Mouse (Mus musculus) T-helper 17 cell (primary cell): ENCODE measurements around the gene Olfr1368.

Experiments used
- in situ Hi-C, 2 experiments: fragments of 300-600 bp; cut with MboI, MseI; formaldehyde crosslinking; loops; 1 replicate in 1 of 2; 2 replicates in 1 of 2; pipeline ENCODE4 v1.15.1; 2025; ENCODE audit warnings: high pct_unique_total_duplicates in 2 of 2

Olfr1368 gene

GRCm38 (mm10) chr13:21145767-21146166 lies at the start of gene Olfr1368:
Gene Olfr1368, minus strand, starts transcription at chr13:21145867.
- in situ Hi-C loops: no loop called here

DNA sequence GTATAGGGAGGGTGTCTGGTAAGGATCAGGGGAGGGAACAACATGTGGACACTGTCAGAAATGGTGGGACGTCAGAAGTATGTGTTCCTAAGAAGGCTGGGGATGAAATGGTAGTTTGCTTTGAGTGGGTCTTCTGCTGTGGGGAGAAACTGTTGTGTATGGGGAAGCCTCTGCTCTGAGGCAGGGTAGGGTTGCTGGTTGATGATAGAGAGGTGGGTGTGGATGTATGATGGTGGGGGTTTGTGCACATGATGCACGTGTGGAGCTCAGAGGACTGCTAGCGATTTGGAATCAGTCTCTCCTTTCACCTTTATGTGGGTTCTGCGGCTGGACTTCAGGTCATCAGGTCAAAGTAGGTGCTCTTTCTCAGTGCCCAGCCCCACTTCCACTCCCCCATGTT lies 39.9 kb upstream of the Olfr1368 start:
- in situ Hi-C loops: loop anchor here in 1 of 2 experiments (25.0 kb wide), 1 partner anchor 552 kb away; the partner anchor contains the start of gene Hist1h4j

- in situ Hi-C loops: loop anchor here in 1 of 2 experiments (25.0 kb wide), 1 partner anchor 554 kb away; the partner anchor contains the start of gene Hist1h4j
Measured at GRCm38 (mm10) chr13:21183661-21184060, 38.0 kb upstream of the Olfr1368 start.

GRCm38 (mm10) chr13:21183066-21183465 lies 37.4 kb upstream of the Olfr1368 start:
- in situ Hi-C loops: loop anchor here in 1 of 2 experiments (25.0 kb wide), 1 partner anchor 554 kb away; the partner anchor contains the start of gene Hist1h4j

DNA sequence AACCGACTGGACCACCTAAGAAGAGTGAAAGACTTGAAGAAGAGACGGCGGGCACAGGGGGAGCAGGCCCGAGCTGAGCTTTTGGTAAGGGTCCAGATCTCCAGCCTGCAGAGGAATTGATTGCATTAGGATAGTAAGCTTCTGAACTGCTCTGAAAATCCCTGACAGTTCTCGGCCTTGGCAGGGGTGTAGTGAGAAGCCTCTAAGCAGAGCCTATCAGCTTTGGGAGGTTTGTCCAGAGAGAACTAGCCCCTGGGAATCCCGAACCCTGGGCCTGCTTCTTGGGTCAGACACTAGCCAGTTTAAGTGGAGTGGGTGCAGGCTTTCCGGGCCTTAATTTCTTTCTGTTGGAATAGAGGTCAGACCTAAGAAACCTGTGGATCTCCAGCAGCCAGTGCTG lies 36.3 kb upstream of the Olfr1368 start:
- in situ Hi-C loops: loop anchor here in 1 of 2 experiments (25.0 kb wide), 1 partner anchor 555 kb away; the partner anchor contains the start of gene Hist1h4j

GRCm38 (mm10) chr13:21180551-21181530 lies 35.2 kb upstream of the Olfr1368 start:
- in situ Hi-C loops: loop anchor here in 1 of 2 experiments (25.0 kb wide), 1 partner anchor 556 kb away; the partner anchor contains the start of gene Hist1h4j

DNA sequence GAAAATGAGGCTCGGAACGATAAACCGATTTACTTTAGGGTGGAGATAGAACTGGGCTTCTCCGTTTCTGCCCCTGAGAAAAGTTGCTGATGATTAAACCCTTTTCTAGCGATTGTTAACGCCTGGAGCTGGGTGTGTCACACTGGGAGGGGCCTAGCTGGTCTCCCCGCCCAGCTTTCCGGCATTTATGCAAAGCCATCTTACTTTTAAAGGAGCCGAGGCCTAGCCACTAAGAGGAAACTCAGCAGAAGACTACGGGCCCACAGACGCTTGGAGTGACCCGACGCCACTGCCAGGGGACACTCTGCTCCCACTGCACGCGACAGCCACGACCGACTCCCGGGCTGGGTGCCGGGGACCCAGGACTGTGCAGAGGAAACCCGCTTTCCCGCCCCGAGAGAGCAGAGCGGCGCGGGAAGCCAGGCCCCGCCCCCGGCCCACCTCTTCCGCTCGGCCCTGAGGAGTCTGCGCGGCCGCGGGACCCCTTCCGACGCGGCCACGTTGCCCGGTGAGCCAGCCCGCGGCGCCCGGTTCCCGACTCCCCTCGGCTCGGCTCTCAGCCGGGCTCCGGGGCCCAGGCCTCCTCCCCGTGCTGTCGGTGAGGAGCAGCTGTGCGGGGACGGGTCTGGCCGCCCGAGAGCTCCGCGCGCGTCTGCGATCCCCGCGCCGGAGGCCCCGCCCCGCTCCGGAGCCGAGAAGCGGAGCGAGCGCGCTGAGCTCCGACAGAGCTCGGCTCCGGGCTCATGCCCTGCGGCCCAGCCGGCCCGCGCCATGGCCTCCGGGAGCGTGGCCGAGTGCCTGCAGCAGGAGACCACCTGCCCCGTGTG lies 34.3 kb upstream of the Olfr1368 start:
- in situ Hi-C loops: loop anchor here (10.0 to 25.0 kb wide), 4 partner anchors 557 to 845 kb away; partner anchors contain the start of genes Hist1h4j (in 1 of the 2) and Zfp184 (in 1 of the 2)

DNA sequence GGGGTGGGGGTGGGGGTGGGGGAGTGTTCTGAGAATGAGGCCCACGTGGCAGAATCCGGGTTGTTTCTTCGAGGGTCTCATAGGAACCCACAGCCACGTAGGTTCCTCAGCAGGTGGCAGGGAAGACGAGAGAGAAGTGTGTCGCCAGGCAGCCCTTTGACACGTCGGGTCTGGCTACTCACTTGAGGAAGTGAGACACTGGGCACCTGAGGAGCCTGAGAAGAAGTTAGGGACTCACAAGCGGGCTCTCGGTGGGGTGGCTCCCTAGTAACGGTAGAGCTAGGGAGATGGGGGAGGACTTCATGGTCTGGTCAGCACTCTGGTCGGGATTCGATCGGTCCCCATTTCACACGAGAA lies 33.7 kb upstream of the Olfr1368 start, which contains the start of gene Trim27:
Trim27 (plus strand) TSS at position 79 of the 357 bp plus-strand sequence.
- in situ Hi-C loops: loop anchor here (10.0 to 25.0 kb wide), 4 partner anchors 558 to 845 kb away; partner anchors contain the start of genes Hist1h4j (in 1 of the 2) and Zfp184 (in 1 of the 2)

DNA sequence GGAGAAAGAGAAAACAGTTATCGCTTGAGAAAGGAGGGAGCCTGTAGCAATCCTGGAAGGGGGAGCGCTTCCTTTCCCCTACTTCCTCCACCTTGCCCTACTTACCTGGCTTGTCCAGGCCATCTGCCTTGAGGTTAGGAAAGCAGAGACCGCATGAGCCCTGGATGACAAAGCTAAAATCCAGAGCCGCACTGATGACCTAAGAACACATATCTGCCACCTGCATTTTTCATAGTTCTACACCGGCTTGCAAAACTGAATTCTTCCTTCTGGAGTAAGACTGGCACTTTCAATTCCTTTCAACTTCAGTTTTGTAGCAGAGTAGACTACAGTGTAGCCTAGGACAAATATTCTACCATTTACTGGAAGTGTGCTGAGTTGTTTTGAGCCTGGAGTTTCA lies 32.7 kb upstream of the Olfr1368 start:
- in situ Hi-C loops: loop anchor here (10.0 to 25.0 kb wide), 4 partner anchors 559 to 846 kb away; partner anchors contain the start of genes Hist1h4j (in 1 of the 2) and Zfp184 (in 1 of the 2)

DNA sequence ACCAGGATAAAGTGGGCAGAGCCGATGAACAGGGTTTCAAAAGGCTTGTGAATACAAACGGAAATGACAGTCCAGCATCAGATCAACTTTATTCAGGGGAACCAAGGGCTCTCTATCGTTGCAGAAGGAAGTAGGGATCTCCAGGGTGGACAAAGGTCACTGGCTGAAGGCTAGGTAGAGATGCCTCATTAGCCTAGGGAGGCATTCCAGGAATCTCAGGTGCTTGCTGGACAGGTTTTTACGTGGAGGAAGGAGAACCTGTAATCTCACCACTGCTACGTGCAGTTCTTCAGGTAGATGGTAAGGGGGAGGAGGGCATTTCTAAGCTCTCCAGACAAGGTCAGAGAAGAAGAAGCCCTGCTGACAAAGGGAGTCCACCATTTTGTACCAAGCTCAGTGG lies 32.0 kb upstream of the Olfr1368 start:
- in situ Hi-C loops: loop anchor here (10.0 to 25.0 kb wide), 4 partner anchors 560 to 847 kb away; partner anchors contain the start of genes Hist1h4j (in 1 of the 2) and Zfp184 (in 1 of the 2)

DNA sequence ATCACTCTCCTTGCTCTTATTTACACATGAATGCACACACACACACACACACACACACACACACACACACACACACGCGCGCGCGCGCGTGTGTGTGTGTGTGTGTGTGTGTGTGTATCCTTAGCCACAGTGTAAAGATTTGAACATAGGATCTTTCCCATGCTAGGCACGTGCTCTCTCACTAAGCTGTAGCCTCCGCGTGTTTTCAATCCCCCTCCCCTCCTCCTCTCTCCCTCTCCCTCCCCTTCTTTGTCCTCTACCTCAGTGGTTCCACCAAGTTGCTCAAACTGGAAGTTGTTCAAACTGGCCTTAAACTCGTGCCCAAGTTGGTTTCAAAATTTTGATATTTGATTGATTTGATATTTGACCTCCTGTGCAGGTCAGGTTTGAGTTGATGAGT lies 31.1 kb upstream of the Olfr1368 start:
- in situ Hi-C loops: loop anchor here (10.0 to 25.0 kb wide), 4 partner anchors 561 to 848 kb away; partner anchors contain the start of genes Hist1h4j (in 1 of the 2) and Zfp184 (in 1 of the 2)

DNA sequence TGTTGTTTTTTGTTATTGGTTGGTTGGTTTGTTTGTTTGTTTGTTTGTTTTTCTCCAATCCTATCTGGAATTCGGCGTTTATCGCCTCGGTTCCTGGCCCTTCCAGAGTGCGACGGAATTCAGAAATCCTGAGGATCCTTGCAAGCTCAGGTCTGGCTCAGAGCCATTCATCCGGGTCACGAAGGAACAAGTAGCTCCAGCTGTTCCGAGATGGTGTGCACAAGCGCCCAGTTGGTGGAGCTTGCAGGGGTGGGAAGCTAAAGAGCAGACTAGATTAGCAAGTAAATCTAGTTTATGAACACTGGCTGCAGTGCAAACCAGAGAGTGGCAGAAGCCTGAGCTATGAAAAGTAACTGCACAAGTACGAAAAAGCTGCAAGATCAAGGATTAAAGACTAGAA lies 27.4 kb upstream of the Olfr1368 start:
- in situ Hi-C loops: loop anchor here (5.0 to 25.0 kb wide), 8 partner anchors 64 to 1086 kb away; partner anchors contain the start of genes Elmo1 (in 1 of the 2) and Zfp184 (in 1 of the 2)

DNA sequence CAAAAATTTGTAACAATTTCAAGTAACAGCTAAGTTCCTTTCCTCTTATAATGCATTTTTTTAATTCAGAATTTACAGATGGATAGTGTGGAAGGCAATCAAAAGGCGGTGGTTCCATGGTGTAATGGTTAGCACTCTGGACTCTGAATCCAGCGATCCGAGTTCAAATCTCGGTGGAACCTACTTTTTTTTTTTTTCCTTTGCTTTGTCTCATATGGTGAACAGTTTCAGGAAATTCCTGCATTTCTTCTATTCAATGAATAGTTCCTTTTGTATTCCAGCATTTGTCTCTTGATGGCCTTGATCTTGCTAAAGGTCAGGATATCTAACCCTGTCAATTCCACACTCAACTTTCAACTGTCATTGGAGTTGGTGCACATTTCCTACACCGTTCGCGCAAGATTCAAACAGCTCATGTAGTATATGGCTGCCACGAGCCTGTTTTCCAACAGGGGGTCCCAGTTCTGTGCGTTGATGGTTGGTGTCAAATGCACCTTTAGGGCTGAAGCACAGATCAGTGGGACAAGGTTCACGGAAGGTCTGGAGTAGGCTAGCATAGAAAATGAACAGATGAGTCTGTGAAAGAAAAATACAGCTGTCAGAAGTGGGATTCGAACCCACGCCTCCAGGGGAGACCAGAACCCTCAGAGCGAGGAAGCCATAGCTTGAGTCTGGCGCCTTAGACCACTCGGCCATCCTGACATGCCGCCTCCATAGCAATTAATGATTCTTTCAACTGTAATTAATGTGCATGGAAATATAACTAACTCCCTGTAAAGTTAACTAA lies 26.8 kb upstream of the Olfr1368 start:
- in situ Hi-C loops: loop anchor here (5.0 to 25.0 kb wide), 8 partner anchors 65 to 1085 kb away; partner anchors contain the start of genes Elmo1 (in 1 of the 2) and Zfp184 (in 1 of the 2)

DNA sequence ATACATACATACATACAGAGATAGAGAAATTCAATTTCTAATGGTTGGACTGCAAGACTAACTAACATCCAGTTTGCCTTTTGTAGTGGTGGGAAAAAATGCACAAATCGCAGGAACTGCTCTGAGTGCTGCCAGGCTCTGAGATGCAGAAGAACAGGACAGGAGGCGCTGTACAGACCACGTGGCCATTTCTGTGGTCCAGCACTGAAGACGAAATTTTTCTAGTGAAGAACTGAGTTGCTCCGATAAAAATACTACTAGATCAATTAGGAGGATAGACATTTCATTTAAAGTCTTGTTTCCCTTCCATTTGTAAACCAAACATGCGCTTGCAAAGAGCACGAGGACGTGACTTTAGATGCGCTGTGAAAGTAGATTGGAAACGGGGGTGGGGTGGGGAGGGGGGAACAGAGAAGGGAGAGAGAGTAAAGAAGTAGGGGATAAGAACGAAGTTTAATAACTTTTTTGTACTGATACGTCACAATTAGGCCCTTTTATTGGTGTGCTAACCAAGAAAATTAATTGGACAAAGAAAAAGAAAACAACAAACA lies 26.0 kb upstream of the Olfr1368 start:
- in situ Hi-C loops: loop anchor here (5.0 to 25.0 kb wide), 8 partner anchors 66 to 1084 kb away; partner anchors contain the start of genes Elmo1 (in 1 of the 2) and Zfp184 (in 1 of the 2)

DNA sequence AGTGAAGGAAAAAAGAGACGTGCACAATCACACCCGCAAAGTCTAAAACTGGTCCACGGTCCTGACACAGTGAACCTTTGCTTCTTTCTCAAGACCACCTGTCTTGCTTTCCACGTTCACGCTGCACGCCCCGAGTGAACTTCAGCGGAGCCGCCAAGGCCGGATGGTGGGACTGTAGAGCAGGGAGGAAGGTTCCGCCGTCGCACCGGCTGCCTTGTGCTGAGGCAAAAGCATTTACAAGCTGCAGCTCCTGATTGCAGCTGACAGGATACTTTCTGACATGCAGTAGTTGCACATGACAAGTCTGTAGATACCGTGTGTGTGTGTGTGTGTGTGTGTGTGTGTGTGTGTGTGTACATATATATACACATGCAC lies 25.5 kb upstream of the Olfr1368 start:
- in situ Hi-C loops: loop anchor here (5.0 to 25.0 kb wide), 8 partner anchors 66 to 1084 kb away; partner anchors contain the start of genes Elmo1 (in 1 of the 2) and Zfp184 (in 1 of the 2)

DNA sequence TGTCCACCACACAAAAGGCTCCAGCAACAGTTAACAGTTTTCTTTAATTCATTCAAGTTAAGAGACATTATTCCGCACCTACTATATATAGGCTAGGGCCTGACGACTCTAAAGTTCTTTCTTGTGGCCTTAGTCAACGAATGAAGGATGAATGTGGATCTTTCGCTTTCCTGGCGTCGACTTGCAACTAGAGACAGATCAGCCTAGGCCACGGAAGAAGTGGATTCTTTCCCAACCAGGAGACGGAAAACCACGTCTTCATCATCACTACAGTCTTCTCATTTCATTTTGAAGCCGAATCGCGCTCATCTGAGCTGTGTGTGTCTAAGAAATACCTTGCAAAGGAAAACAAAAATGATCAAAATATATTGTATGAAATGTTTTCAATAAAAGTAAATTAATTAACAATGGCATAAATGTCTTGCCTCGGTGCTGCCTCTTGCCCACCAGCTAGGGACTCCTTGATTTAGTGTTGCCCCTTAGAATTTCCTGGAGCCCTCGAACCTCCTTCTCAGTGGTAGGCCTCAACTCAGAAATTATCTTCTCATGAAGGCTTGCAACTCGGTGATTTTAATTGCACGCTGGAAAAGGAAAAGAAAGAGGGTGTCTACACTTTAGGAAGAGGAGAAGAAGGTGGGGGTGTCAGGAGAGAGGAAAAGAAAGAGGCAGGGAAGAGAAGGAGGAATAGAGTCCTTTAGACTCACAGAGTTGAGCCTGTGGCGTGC lies 24.9 kb upstream of the Olfr1368 start:
- in situ Hi-C loops: loop anchor here (5.0 to 25.0 kb wide), 8 partner anchors 67 to 1083 kb away; partner anchors contain the start of genes Elmo1 (in 1 of the 2) and Zfp184 (in 1 of the 2)

GRCm38 (mm10) chr13:21169657-21170430 lies 24.2 kb upstream of the Olfr1368 start:
- in situ Hi-C loops: loop anchor here (5.0 to 25.0 kb wide), 9 partner anchors 65 to 1083 kb away; partner anchors contain the start of genes Elmo1 (in 1 of the 2) and Zfp184 (in 1 of the 2)
